Mouse (Mus musculus) spleen, adult 2 months (tissue): Measurements from ENCODE around the gene Igfbpl1. TPM values are rescaled to one million over a fixed set of nuclear protein-coding genes. Genes with fewer than 3 reads are reported as not detected.
A peak's percentile ranks its signal among the peaks of the same experiment; 100 is the strongest.

Source experiments
- DNase-seq, 2 experiments: peaks; one replicate each; pipeline versions ENCODE4 v3.0.0 to v3.0.0-alpha.2; 2012 to 2021; ENCODE audit warnings: low spot score in 2 of 2, low read depth in 1 of 2
- H3K27ac ChIP-seq: fragments of 200-500 bp; 2 replicates; pipeline ENCODE4 v1.5.1; 2012; ENCODE audit warnings: low read length, inconsistent platforms; ENCODE audit not compliant: insufficient read depth
- H3K27me3 ChIP-seq: fragments of 200-500 bp; 2 replicates; pipeline ENCODE4 v1.6.1; 2012; ENCODE audit warnings: mild to moderate bottlenecking, moderate library complexity, low read length, inconsistent platforms; ENCODE audit not compliant: control insufficient read depth, insufficient read depth
- H3K36me3 ChIP-seq: fragments of 200-500 bp; 2 replicates; pipeline ENCODE4 v1.6.1; 2012; ENCODE audit warnings: mild to moderate bottlenecking, low read length, inconsistent platforms; ENCODE audit not compliant: control insufficient read depth, insufficient read depth
- H3K4me1 ChIP-seq: fragments of 200-500 bp; 2 replicates; pipeline ENCODE4 v1.6.1; 2011; ENCODE audit warnings: inconsistent platforms; ENCODE audit not compliant: control insufficient read depth, insufficient read depth, insufficient read length
- H3K4me3 ChIP-seq: fragments of 200-500 bp; 2 replicates; pipeline ENCODE4 v1.5.1; 2011; ENCODE audit warnings: mild to moderate bottlenecking, inconsistent platforms; ENCODE audit not compliant: insufficient read depth, insufficient read length; ENCODE audit errors: extremely low read depth
- CTCF ChIP-seq: fragments of 200-500 bp; IDR thresholded peaks from 2 replicates; pipeline ENCODE4 v1.5.1; 2011; ENCODE audit warnings: mild to moderate bottlenecking, inconsistent platforms; ENCODE audit not compliant: insufficient read depth, insufficient read length, insufficient replicate concordance; ENCODE audit errors: extremely low read depth
- POLR2A ChIP-seq: fragments of 200-500 bp; IDR thresholded peaks from 2 replicates; pipeline ENCODE4 v1.6.1; 2011; ENCODE audit warnings: low read depth, low read length, inconsistent platforms
- WGBS: fragments of 180-500 bp; shearing (Covaris S2); methylation state at CpG from one replicate; pipeline ENCODE4 v1.1.7; 2018; 5-methylcytosine and 5-hydroxymethylcytosine counted together
- polyA plus RNA-seq: library from polyadenylated mRNA; depleted of rRNA; stranded (reverse); fragments of >200 nt; gene quantifications from 2 replicates; pipeline ENCODE4 v1.2.3, GENCODE M21; 2012

Igfbpl1 gene
- polyA plus RNA-seq, 1 experiment = not detected

DNA sequence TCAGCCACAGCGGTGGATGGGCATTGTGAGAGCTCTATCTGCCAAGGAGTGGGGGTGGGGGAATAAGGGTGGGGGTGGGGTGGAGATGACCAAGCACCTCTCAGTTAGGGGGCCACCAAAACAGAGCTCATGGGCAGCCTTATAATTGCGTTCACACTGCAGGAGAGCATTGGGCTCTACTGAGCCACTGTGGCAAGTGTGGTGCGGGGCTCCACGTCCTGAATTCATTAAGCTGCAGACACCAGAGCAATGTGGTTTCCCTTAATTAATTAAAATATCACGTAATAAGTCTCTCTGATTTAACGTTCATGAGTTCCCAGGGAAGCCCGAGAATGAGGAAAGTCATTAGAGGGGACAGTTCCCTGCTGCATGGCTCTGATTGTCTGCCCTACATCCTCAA, 18.7 kb downstream of the Igfbpl1 start:
- Histone ChIP-seq H3K36me3 (peaks cover 2% of the 10 kb centered on the region), H3K27ac (no peak overlapping the region), H3K27me3 (no peaks in the 10 kb centered on the region), H3K4me3 (no peak overlapping the region), H3K4me1 (no peaks in the 10 kb centered on the region)
- DNase-seq = no peak
- TF ChIP-seq CTCF (no peak), POLR2A (no peak)
- 69% methylated on average over 7 of the region's 7 CpGs for WGBS

DNA sequence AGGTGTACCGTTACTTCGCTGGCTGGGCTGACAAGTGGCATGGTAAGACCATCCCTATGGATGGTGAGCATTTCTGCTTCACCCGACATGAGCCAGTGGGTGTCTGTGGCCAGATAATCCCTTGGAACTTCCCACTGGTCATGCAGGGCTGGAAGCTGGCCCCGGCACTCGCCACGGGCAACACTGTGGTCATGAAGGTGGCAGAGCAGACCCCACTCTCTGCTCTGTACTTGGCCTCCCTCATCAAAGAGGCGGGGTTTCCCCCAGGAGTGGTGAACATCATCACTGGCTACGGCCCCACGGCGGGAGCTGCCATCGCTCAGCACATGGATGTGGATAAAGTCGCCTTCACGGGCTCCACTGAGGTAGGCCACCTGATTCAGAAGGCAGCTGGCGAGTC, 23.8 kb downstream of the Igfbpl1 start:
- TF ChIP-seq POLR2A (no peak), CTCF (no peak)
- 92% methylated on average over 14 of the region's 14 CpGs for WGBS

DNA sequence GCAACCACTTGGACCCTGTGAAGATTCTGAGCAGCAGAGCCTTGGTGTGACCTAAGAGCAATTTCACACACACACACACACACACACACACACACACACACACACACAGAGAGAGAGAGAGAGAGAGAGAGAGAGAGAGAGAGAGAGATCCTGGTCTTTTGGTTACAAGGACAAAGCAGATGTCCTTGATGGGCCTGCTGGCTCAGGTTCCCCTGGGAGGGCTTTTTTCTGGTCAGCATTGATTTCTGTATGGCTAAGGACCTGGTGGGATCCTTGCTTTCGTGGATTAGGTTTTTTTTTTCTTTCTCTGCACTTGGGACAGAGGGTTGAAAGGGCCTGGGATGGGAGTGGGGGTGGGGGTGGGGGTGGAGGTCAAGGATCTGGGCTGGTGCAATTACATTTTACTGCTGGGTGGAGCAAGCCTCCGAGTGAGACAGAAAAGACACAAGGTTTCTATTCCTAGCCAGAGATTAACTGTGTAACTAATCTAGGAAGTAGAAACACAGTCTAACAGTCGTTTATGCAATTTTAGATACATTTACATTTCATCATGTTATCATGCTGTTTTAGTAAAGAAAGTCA, 26.7 kb downstream of the Igfbpl1 start:
- no peak for DNase-seq
- no peak for TF ChIP-seq POLR2A
- TF ChIP-seq CTCF = no peak
- Histone ChIP-seq H3K4me1 (peaks cover 6% of the 10 kb centered on the region; the same call in 1 of the 2 replicates), H3K4me3 (no peak overlapping the region), H3K36me3 (peaks cover 7% of the 10 kb centered on the region), H3K27ac (no peak overlapping the region), H3K27me3 (no peaks in the 10 kb centered on the region)
- WGBS = 35% methylated on average over 3 of the region's 3 CpGs

More for the DNA sequence above, 23.8 kb downstream of the Igfbpl1 start:
- no peak overlapping the region for H3K27ac ChIP-seq
- no peak for DNase-seq
- H3K27me3 ChIP-seq = no peaks in the 10 kb centered on the region
- peaks cover 6% of the 10 kb centered on the region; the same call in 1 of the 2 replicates for H3K4me1 ChIP-seq
- peaks cover 7% of the 10 kb centered on the region for H3K36me3 ChIP-seq
- H3K4me3 ChIP-seq = no peak overlapping the region

DNA sequence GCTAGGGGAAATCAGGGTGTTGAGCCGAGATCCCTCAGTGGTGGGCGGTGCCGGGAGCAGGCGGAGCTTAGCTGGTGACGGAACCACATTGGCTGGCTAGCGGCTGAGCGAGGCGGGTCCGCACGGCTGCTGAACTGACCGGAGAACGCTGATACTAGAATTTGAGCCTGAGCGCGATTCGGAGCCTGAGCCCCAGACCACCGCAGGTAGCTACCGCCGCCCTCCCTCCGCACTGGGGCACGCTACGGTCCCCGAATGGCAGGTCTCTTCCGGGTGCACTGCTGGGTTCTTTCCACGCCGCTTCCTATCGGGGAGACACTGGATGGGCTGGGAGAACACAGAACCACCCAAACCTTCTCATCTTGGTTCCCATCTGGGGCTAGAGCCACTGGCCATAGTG, 27.8 kb downstream of the Igfbpl1 start, which contains the start of gene Aldh1b1:
Gene Aldh1b1, plus strand, starts transcription at position 59 of the 400 bp plus-strand sequence.
- Histone ChIP-seq H3K4me3 (peak within 1 kb of the TSS; percentile 91), H3K27me3 (no peaks in the 10 kb centered on the region), H3K4me1 (peaks cover 6% of the 10 kb centered on the region; the same call in 1 of the 2 replicates), H3K27ac (no peak within 1 kb of the TSS), H3K36me3 (peaks cover 7% of the 10 kb centered on the region)
- no peak for TF ChIP-seq CTCF
- no peak for TF ChIP-seq POLR2A
- DNase-seq = peak in 1 of 2 experiments; percentile 77
- under 1% methylated on average over 26 of the region's 26 CpGs for WGBS

DNA sequence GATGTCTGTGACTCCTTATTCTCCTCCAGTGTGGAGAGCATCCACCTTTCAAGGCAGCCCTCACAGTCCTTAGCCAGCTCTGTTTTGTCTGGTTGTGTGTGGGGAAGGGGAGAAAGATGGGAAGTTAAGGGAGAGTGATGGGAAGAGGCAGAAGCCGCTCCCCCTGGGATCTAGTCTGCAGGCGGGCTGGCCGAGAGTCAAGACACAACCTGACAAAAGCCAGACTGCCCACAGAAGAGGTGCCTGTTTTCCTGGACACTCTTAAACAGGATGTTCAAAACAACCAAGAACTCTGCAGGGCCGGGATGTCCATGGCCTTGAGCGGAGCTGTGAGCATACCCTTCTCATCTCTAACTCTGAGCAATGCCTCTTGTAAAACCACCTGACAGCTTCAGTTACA, 30.0 kb downstream of the Igfbpl1 start:
- H3K36me3 ChIP-seq = no peaks in the 10 kb centered on the region
- no peak overlapping the region for H3K4me3 ChIP-seq
- H3K27ac ChIP-seq = no peak overlapping the region
- DNase-seq = no peak
- WGBS = 83% methylated on average over 5 of the region's 5 CpGs
- no peaks in the 10 kb centered on the region for H3K27me3 ChIP-seq
- TF ChIP-seq CTCF (no peak), POLR2A (no peak)
- peaks cover 6% of the 10 kb centered on the region; the same call in 1 of the 2 replicates for H3K4me1 ChIP-seq

DNA sequence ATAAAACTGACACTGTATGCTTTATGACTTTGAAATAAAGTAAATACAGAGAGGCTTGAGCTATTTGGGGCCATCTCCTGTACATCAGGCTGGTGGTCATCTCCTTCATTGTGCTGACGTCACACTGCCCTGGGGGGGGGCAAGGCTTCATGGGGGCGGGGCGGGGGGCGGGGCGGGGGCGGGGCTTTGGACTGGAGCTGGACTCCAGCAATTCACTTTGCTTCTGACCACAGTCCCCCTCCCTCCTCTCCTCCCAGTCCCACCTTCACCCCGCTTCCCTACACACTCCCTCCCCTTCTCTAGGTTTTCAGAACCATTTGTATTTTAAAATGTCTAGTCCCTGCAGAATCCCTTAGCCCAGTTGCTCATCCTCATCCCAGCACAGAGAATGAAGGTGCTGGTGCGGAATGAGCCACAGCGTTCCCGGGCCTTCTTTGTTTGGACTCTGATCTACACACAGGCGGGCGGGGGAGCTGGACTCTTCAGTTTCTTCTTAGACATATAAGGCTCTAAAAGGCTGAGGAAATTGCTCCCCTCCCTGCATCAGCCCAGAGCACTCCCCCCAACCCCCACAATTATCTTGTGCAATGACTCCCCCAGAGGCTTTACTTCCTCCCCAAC, 31.4 kb downstream of the Igfbpl1 start:
- WGBS = 2% methylated on average over 12 of the region's 12 CpGs
- DNase-seq = peak in 1 of 2 experiments; percentile 6

DNA sequence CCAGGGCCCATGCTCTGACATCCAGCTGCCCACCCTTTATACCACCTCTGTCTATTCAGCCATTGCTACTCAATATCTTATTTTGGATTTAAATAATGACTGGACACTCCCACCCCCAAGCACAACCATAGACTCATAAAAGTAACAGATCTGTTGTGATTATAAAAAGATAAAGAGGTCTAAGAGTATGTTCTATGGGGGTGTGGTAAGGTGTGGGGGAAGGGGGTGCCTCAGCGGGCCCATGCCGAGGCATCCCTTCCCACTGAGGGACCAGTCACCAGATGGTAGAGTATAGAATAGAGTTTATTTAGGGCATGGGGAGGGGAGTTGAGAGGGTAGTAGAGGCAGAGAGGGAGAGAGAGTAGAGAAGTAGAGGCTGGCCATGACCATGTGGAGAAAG, 36.7 kb downstream of the Igfbpl1 start:
- Histone ChIP-seq H3K27me3 (no peaks in the 10 kb centered on the region), H3K4me3 (no peak overlapping the region), H3K36me3 (no peaks in the 10 kb centered on the region), H3K4me1 (peaks cover 13% of the 10 kb centered on the region; the same call in 1 of the 2 replicates), H3K27ac (no peak overlapping the region)
- WGBS = 55% methylated on average over 2 of the region's 2 CpGs
- no peak for DNase-seq
- TF ChIP-seq POLR2A (no peak), CTCF (no peak)

More for the DNA sequence above, 31.4 kb downstream of the Igfbpl1 start:
- H3K27me3 ChIP-seq = no peaks in the 10 kb centered on the region
- H3K27ac ChIP-seq = peak overlapping the region; percentile 67
- peak overlapping the region; percentile 36; the same call in 1 of the 2 replicates for H3K4me3 ChIP-seq
- H3K36me3 ChIP-seq = no peaks in the 10 kb centered on the region
- TF ChIP-seq CTCF (no peak), POLR2A (no peak)
- peaks cover 6% of the 10 kb centered on the region; the same call in 1 of the 2 replicates for H3K4me1 ChIP-seq
